Mouse (Mus musculus): ENCODE measurements at regions not wholly inside any gene's neighbourhood (a gene's known extent, or its start where the extent isn't known, plus 50 kb on each side); places are given as distances from the start of the nearest gene placed in this dataset.

DNA sequence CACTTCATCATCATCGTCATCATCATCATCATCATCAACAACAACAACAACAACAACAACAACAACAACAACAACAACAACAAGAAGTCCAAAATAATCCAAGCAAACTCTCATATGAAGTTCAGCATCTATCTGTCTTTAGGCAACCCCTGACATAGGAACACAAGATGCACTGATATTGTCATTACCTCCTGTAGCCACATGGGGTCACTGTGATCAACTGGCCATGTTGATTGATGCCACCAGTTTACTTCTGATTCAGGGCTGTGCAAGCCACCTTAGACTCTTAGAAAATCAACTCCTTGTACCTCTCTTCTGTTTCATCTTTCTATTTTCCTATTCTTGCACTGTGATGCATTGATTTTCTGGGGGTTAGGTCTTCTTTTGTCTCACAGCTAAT is 115.0 kb downstream of the Gm21750 start:
- TF ChIP-seq POLR2A (IDR thresholded peaks at IDR 0.05; ENCODE audit: insufficient read depth, low read depth, low read length): no peak
- no peak for TF ChIP-seq CTCF (IDR thresholded peaks at IDR 0.05; ENCODE audit: insufficient read depth, low read depth, low read length)
